Mouse (Mus musculus) kidney, postnatal 25 days (tissue): ENCODE data around the gene Kel.

ENCODE experiments used
- DNase-seq, 2 experiments: peaks; one replicate each; pipeline ENCODE4 v3.0.0; 2021; ENCODE audit warnings: mixed read lengths in 2 of 2

Gene Kel

GRCm38 (mm10) chr6:41643227-41643626 is 60.9 kb downstream of the Kel start:
- DNase-seq: no peak

GRCm38 (mm10) chr6:41642765-41643164 is 61.4 kb downstream of the Kel start:
- no peak for DNase-seq

GRCm38 (mm10) chr6:41641173-41641866 is 62.8 kb downstream of the Kel start:
- no peak for DNase-seq

GRCm38 (mm10) chr6:41640449-41640848 is 63.7 kb downstream of the Kel start:
- DNase-seq: no peak

- no peak for DNase-seq
Observed at GRCm38 (mm10) chr6:41637927-41638506, 66.1 kb downstream of the Kel start.

- DNase-seq: no peak
Observed at GRCm38 (mm10) chr6:41637393-41637792, 66.7 kb downstream of the Kel start.
